Mouse (Mus musculus): Measurements from ENCODE around the gene Sf3b1.
"Not testable (repeated sequence)": the region's sequence is repeated elsewhere in the genome, so short reads cannot be mapped to it uniquely, and the experiment has no call there.

Sf3b1 gene

DNA sequence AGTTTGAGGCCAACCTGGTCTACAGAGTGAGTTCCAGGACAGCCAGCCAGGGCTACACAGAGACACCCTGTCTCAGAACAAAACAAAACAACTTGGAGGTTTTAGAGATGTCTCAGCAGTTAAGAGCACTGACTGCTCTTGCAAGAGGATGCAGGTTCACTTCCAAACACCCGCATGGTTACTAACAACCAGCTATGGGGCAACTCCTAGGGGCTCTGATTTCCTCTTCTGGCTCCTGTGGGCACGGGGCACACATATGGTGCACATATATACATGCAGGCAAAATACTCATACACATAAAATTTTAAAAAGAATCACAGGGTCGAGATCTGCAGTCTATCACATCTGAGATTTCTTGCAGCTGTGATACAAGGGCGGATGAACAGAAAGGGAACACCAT, 2.2 kb upstream of the Sf3b1 start:
- in situ Hi-C loops (cut with MboI; ENCODE audit: unreplicated experiment in 2 of 2), result loop anchor here in 1 of 2 experiments (5.0 kb wide), 1 partner anchor 58 kb away; the partner anchor contains the start of genes Hspd1 and Hspe1

DNA sequence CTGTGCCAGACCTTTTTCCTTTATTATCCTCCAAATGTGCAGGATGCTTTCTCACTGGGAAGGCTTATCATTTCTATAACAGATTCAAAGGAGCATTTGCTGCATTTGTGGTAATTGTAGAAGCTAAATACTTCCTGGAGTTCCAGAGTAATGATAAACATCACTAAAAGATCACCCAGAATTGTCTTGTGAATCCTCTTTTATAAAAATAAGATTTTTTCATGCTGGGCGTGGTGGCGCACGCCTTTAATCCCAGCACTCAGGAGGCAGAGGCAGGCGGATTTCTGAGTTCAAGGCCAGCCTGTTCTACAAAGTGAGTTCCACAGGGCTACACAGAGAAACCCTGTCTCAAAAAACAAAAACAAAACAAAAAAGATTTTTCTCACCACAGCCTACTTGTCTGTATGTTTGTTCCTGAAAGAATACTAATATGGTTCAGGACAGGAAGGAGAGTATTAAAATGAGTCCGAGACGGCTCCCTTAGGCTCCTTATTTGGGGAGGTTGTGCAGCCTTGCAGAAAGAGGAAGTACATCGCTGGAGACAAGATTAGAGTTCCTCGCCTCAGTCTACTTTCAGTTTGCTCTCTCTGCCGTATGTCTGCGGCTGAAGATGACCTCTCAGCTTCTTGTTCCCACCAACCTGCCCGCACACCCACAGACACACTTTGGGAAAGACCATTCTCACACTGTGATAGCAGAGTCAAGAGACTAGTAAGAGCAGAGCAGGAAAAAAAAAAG, 1.4 kb upstream of the Sf3b1 start:
- in situ Hi-C loops (cut with MboI; ENCODE audit: unreplicated experiment in 2 of 2), result loop anchor here in 1 of 2 experiments (5.0 kb wide), 1 partner anchor 59 kb away; the partner anchor contains the start of genes Hspd1 and Hspe1

DNA sequence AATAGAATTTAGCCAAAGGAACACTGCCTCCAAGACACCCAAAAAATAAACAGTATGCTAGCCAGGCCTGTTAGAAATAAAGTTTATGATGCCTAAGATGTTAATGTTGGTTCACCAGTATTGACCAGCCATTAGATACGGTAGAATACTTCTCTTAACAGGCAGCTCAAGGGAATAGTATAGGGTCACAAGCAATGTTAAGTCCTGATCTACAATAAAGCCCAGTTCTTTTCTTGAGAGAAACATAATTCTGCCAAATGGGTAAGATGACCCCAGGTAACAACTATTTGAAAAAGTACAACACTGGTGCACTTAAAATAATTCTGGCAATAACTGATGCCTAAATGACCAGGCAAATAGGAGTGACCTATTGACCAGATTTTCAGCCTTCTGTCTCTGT, 685 bp upstream of the Sf3b1 start:
- in situ Hi-C loops (cut with MboI; ENCODE audit: unreplicated experiment in 2 of 2), result loop anchor here in 1 of 2 experiments (5.0 kb wide), 1 partner anchor 59 kb away; the partner anchor contains the start of genes Hspd1 and Hspe1

DNA sequence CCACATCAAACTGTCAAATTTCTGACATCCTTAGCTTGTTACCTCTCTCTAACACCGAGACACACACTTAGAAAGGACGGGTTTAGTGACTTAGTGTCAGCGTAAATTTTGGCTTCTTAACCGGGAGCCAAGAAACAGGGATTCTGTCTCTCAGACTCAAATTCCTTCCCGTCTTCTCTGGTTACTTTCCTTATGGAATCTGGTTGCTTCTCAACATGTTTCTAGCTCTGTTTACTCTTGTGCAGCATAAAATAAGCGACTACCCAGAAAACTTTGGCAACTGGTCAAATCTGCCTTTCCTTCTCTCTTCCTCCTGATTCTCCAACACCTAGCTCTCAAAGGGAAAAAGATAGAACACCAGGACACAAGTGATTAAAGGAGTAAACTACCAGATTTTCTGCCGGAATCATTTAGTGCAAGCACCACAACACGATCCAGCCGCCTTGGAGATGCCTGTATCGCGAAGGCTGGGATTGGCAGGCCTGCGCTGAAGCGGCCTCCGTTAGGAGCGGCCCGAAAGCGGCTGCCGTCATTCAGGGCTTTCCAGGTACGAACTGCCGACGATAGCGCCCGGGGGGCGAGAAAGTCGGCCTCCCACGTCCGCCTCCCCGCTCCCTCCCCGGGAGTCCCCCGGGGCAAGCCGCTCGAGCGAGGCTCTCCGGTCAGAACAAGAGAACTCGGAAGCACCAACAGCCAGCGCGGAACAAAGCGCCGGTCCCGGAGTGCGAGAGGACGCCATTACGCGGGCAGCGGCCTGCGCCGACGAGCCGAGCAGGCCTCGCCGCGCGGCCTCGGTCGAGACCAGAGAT, 633 bp downstream of the Sf3b1 start:
- in situ Hi-C loops (cut with MboI; ENCODE audit: unreplicated experiment in 2 of 2), result loop anchor here in 1 of 2 experiments (5.0 kb wide), 1 partner anchor 61 kb away; the partner anchor contains the start of genes Hspd1 and Hspe1

DNA sequence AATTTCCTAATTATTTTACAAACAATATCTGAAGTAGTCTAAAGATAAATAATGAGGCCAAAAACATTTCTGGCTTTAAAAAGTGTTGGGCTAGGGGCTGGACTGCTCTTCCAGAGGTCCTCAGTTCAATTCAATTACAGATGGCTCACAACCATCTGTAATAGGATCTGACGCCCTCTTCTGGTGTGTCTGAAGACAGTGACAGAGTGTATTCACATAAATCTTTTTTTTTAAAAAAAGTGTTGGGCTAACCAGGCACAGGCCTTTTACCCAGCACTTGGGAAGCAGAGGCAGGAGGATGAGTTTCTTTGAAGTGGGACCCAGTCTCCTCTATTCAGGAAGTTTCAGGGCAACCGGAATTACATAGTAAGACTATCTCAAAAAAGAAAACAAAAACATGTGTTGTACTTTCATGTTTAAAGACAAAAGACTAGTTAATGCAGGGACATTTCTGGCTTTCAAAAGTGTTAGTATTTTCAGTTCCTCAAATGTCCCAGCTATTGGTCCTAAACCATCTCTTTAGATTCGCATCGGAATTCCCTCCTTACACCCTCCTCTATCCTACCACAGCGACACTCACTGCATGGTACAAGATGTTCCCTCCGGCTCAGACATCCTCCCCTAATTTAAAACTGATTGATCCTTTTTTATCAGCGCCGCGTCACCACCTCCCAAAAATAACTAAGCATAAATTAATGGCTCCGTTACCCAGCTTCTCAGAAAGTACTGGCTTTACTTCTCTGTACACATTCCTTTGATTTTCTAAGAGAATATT, 1.4 kb downstream of the Sf3b1 start:
- in situ Hi-C loops (cut with MboI; ENCODE audit: unreplicated experiment in 2 of 2), result loop anchor here in 1 of 2 experiments (5.0 kb wide), 1 partner anchor 61 kb away; the partner anchor contains the start of genes Hspd1 and Hspe1

DNA sequence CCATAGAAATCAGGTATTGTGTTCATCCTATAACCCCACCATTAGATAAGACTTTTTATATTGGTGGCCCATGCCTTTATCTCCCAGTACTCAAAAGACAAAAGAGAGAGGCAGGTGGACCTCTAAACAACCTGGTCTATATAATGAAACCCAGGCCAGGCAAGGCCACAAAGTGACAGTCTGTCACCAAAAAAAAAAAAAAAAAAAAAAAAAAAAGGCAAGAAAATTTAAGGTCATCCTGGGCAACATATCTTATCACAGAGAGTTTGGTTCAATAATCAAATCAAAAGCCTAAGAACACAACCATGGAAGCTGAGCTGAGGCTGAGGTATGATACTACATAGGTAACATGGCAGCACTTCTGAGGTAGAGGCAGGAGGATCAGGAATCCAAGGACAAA, 5.4 kb downstream of the Sf3b1 start:
- in situ Hi-C loops (cut with MboI; ENCODE audit: unreplicated experiment in 2 of 2), result no loop called here

DNA sequence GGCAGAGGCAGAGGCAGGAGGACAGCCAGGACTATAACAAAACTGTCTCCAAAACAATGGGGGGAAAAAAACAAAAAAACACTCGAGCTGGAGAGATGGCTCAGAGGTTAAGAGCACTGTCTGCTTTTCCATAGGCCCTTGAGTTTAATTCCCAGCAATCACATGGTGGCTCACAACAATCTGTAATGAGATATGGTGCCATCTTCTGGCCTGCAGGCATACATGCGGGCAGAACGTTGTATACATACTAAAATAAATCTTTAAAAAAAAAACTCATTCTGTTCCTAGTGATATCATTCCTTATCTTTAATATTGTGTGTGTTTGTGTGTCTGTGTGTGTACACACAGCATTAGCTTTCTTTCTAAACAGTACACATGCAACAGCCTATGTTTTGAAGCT, 14.8 kb downstream of the Sf3b1 start:
- in situ Hi-C loops (cut with MboI; ENCODE audit: unreplicated experiment in 2 of 2), result loop anchor here in 1 of 2 experiments (10.0 kb wide), 1 partner anchor 1238 kb away; no protein-coding TSS in a partner anchor

DNA sequence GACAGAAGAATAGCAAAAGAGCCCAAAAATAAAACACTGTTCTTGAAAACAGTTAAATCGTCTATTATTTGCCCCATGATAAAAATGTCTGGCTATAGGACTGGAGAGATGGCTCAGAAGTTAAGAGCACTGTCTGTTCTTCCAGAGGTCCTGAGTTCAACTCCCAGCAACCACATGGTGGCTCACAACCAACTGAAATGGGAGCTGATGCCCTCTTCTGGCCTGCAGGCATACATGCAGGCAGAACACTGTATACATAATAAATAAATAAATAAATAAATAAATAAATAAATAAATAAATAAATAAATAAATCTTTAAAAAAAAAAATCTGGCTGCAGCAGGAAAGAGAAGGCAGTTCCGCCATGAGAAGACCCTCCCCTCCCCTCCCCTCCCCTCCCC, 19.0 kb downstream of the Sf3b1 start:
- in situ Hi-C loops (cut with MboI; ENCODE audit: unreplicated experiment in 2 of 2), result not testable (repeated sequence)

DNA sequence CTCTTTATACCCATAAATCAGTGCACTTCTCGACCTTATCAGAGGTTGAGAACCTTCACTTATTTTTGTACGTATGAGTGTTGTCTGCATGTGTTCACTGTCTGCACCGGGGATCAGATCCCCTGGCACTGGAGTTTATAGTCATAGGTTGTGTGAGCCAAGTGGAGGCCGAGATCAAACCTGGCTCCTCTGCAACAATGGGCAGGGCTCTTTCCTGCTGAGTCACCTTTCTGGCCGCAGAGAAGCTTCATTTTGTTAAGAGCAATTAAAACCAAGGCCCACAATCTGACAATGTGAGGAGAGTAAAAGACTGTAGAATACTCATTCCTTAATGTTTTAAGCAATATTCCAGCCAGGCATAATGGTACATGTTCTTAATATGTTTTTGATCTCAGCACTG, 33.7 kb downstream of the Sf3b1 start:
- in situ Hi-C loops (cut with MboI; ENCODE audit: unreplicated experiment in 2 of 2), result loop anchor here (25.0 kb wide), 2 partner anchors 556 to 1081 kb away; partner anchors contain the start of gene Gtf3c3 (in 1 of the 2)

DNA sequence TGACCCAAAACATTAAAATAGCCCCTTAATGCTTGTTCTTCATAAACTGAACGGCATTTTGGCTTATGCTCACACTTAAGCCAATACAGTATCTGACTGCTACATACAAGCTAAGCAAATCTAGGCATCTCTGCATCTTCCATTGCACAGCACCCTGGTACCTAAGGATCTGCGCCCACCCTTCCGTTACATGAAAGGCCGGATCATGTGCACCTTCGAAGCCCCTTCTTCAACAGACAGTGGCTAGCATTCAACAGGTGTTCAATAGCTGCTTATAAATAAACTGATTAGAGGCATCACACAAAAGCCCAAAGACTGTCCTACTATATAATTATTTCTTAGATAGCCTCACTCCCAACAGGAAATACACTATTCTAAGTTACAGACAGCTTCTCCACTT, 41.0 kb downstream of the Sf3b1 start:
- in situ Hi-C loops (cut with MboI; ENCODE audit: unreplicated experiment in 2 of 2), result loop anchor here (25.0 kb wide), 2 partner anchors 549 to 1074 kb away; partner anchors contain the start of gene Gtf3c3 (in 1 of the 2)

DNA sequence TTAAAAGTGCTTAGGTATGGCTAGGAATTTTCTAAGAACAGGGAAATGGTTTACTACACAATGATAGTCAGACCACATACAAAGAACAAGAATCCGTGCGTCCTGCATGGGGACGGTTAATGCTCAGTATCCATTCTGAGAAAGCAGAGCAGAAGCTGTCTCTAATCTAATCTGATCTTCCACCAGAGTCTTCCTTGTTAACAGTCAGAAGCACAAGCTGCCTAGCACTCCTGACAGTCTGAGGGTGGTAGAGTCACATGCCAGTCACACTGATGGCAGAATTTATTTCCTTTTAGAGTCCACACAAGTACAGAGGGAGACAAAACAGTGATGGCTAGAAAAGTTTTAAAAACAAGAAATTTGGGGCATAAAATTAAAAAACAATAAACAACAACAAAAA, 41.5 kb downstream of the Sf3b1 start:
- in situ Hi-C loops (cut with MboI; ENCODE audit: unreplicated experiment in 2 of 2), result loop anchor here (25.0 kb wide), 2 partner anchors 549 to 1074 kb away; partner anchors contain the start of gene Gtf3c3 (in 1 of the 2)

DNA sequence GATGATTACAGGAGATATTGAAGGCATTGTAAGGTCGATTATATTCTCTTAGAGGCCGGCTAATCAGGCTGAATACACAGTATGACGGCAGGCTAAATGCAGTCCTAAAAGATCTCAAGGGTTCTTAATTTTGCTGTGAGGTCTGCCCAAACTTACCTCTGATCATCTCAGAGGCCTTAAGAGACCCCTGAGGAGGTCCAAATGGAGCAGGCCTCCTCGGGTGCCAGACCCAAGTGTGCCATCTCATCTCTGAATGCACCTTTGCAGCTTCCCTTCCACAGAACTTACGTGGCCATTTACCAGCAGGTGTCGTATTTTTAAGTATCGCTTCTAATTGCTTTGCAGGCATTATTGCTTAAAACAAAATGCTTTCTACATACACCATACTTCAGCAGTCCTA, 43.1 kb downstream of the Sf3b1 start:
- in situ Hi-C loops (cut with MboI; ENCODE audit: unreplicated experiment in 2 of 2), result loop anchor here (5.0 to 25.0 kb wide), 4 partner anchors 33 to 1072 kb away; partner anchors contain the start of gene Gtf3c3 (in 1 of the 2)

DNA sequence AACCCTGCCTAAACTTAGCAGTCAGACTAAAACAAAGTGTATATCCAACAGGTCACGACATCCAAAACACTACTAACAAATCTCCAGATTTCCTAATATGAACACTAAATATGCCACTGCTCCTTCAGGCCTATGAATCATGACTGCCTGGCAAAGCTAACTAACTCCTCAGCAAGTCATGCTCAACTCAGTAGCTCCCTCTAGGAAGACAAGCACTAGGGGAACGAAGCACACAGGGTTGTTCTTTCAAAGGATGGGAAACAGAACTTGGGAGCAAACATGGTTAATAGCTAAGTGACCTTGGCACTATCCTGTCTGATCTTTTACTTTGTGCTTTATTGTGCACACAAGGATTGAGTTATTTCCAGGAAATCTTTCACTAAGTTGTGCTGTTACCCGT, 43.9 kb downstream of the Sf3b1 start:
- in situ Hi-C loops (cut with MboI; ENCODE audit: unreplicated experiment in 2 of 2), result loop anchor here (5.0 to 25.0 kb wide), 4 partner anchors 34 to 1071 kb away; partner anchors contain the start of gene Gtf3c3 (in 1 of the 2)

DNA sequence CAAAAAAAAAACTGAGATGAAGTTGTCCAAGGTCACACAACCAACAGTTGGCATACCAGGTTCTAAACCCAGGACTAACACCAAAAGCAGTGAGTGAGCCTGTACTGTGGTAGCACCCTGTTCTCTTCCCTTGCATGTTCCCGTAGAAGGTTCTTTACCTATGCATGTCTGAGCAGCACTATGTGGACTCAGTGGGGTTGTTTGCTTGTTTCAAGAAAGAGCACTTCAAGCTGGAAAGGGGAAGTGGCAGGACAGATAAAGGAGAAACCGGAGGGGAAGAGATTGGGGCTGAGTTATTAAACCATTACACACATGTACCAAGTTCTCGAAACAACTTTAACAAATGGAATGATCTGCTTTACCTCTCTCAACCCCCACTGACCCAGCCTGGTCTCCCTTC, 44.6 kb downstream of the Sf3b1 start:
- in situ Hi-C loops (cut with MboI; ENCODE audit: unreplicated experiment in 2 of 2), result loop anchor here (5.0 to 25.0 kb wide), 4 partner anchors 35 to 1070 kb away; partner anchors contain the start of gene Gtf3c3 (in 1 of the 2)

DNA sequence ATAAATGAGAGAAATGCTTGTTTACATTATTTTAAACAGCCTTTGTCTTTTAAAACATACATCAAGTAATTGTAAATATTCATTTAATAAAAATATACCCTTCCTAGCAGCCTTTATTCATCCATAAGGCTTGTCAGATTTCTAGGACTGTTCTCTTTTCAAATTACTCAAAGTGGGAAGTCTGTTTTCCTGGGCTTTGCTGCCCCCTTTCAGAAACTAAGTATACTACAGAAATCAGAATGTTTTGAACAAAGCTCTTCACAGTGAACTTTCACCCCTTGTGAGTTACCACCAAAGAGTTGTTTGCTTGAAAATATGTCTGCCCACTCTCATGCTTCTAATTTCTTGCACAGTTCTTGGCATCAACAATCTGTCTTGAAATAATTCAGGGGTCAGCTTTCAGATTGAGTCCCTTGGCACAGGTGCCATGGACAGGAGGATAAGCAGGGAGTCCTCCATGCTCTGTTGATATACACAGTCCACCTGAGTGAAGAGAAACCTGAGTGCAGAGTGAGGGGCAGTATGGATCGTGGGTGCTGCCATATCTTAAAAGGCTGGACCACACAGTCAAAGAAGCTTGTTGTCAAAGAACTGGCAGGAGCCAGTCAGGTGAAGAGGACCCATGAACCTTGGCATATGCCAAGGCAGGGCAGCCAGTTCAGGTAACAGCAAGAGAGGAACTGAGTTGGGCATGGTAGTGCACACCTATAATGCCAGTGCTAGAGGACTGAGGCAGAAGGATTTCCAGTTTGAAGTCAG, 47.9 kb downstream of the Sf3b1 start:
- in situ Hi-C loops (cut with MboI; ENCODE audit: unreplicated experiment in 2 of 2), result loop anchor here (5.0 to 25.0 kb wide), 3 partner anchors 312 to 1067 kb away; partner anchors contain the start of gene Gtf3c3 (in 1 of the 2)

DNA sequence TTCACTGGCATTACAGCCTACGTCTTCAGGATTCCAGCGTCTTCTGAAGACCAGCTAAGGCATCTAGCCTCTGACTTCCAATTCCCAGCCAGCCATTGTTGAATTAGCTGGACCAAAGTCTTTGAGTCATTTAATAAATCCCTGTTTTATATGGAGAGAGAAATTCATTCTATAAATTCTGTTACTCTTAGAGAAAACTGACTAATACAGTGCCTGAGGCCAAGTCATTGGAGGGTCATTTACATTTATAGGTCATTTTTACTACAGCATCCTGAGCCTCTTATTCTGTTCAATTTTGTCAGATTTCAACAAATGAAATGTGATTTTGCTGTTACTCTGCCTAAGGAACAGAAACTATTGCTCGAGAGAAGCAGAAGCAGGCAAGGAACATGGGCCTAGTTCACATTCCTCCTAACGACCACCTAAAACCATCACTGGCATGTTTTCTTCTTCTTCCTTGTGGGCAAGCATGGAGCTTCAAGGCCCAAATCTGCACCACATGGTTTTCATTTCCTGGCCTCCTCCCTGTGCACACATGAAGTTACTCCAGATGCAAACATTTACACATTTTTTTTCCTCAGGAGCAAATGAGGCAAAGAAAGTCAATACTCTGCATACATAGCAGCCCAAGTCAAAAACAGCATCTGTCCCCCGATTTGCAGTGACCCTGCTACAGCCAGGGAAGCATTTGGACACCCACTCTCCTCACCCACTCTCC, 55.4 kb downstream of the Sf3b1 start:
- in situ Hi-C loops (cut with MboI; ENCODE audit: unreplicated experiment in 2 of 2), result loop anchor here (25.0 kb wide), 2 partner anchors 1035 to 1935 kb away; no protein-coding TSS in a partner anchor

DNA sequence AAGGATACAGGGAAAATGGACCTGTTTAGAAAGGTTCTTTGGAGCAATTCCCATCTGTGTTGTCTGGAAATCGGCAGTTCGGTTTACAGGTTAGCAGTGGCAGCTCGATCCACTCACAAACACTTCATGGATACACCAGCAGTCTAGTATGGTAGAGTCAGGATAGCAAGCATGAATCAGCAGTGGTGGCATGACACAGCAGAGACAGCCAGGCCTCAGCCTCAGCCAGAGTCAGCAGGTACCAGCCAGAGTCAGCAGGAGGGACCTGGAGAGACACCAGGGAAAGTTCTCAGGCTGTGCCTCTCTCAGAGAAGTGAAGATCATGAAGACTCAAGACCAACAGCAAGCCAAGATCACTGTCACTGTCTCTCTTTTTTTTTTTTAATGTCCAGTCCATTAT, 60.4 kb downstream of the Sf3b1 start:
- in situ Hi-C loops (cut with MboI; ENCODE audit: unreplicated experiment in 2 of 2), result loop anchor here (25.0 kb wide), 2 partner anchors 1030 to 1930 kb away; no protein-coding TSS in a partner anchor
